Mouse (Mus musculus): ENCODE results near the gene Usp35.

DNA sequence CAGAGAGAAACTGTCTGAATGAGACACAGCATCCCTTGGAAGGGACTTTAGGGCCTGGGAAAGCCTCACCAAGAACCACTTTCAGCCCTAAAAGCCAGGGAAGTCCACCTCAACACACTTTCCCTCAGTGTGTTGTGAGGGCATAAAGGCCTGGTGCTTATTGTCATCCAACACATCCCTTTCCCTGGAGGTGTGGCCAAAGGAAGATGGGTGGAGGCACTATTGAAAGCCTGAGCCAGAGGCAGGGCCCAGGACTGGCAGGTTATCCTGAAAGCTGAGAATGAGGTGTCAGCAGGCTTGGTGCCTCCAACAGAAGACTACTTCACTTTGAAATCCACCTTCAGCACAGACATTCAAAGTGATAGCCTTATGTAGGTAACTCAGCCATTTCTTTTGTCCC, 27.3 kb downstream of the Usp35 start:
- TF ChIP-seq CTCF (IDR thresholded peaks at IDR 0.05; ENCODE audit: borderline replicate concordance, extremely low read depth, insufficient read depth, insufficient read length): no peak
- TF ChIP-seq POLR2A (IDR thresholded peaks at IDR 0.05; ENCODE audit: borderline replicate concordance, extremely low read depth, insufficient read depth, insufficient read length, poor library complexity, severe bottlenecking): no peak
